Mouse (Mus musculus): Measurements from ENCODE around the gene Rtn4r. TPM values are rescaled to one million over a fixed set of nuclear protein-coding genes. Genes with fewer than 3 reads are reported as not detected.
"Not testable (repeated sequence)": the region's sequence is repeated elsewhere in the genome, so short reads cannot be mapped to it uniquely, and the experiment has no call there.

The Rtn4r gene
- total RNA-seq, 2 experiments from 2014 or later: 96.1 to 105 TPM

GRCm38 (mm10) chr16:18195561-18195960, 68.1 kb downstream of the Rtn4r start:
- not testable (repeated sequence) for DNase-seq

GRCm38 (mm10) chr16:18197881-18198280, 70.4 kb downstream of the Rtn4r start:
- DNase-seq: no peak

GRCm38 (mm10) chr16:18198365-18199098, 71.1 kb downstream of the Rtn4r start:
- DNase-seq: no peak

- DNase-seq: no peak
Measured at GRCm38 (mm10) chr16:18200062-18200461, 72.6 kb downstream of the Rtn4r start.

- DNase-seq: no peak
Measured at GRCm38 (mm10) chr16:18201620-18202019, 74.2 kb downstream of the Rtn4r start.

Small RNA genes within 50 kb of the gene (microRNA-seq; reads per million reads assigned to microRNA genes)
- gene Mir6366: 0 to 0.30 reads per million in 2 experiments

Other genes with a start within 250 kb of the Rtn4r start
- 1 to 10 TPM; 2.7 to 4.1 TPM for gene Gm20518, start 236.0 kb upstream of the Rtn4r start, total RNA-seq (2021)
- gene Tssk1, start 233.4 kb upstream of the Rtn4r start, total RNA-seq (2021): not detected
- 100 to 1,000 TPM; 106 to 110 TPM for gene Dgcr2, start 229.1 kb upstream of the Rtn4r start, total RNA-seq (2021)
- gene Tssk2, start 229.0 kb upstream of the Rtn4r start, total RNA-seq (2021): not detected
- gene Ess2, start 216.3 kb upstream of the Rtn4r start, total RNA-seq (2021): 10 to 100 TPM; 28.1 to 28.5 TPM
- gene Gsc2, start 212.6 kb upstream of the Rtn4r start, total RNA-seq (2021): not detected
- 10 to 100 TPM; 37.1 to 39.9 TPM for gene Slc25a1, start 199.4 kb upstream of the Rtn4r start, total RNA-seq (2021)
- gene Vpreb2, start 147.2 kb upstream of the Rtn4r start, total RNA-seq (2021): not detected
- gene Dgcr6, start 74.8 kb upstream of the Rtn4r start, total RNA-seq (2021): 10 to 100 TPM; 66.1 to 70.8 TPM
- gene Prodh, start 37.4 kb upstream of the Rtn4r start, total RNA-seq (2021): 10 to 100 TPM; 32.7 to 42.6 TPM
- not detected for gene Ccdc188, start 90.2 kb downstream of the Rtn4r start, total RNA-seq (2021)
- gene Zdhhc8, start 107.5 kb downstream of the Rtn4r start, total RNA-seq (2021): 10 to 100 TPM; 68.5 to 70.0 TPM
- 10 to 100 TPM; 48.9 to 64.1 TPM for gene Trmt2a, start 121.0 kb downstream of the Rtn4r start, total RNA-seq (2021)
- 10 to 100 TPM; 85.1 to 90.7 TPM for gene Ranbp1, start 121.1 kb downstream of the Rtn4r start, total RNA-seq (2021)
- gene Gm49776, start 130.7 kb downstream of the Rtn4r start, total RNA-seq (2021): not detected
- gene Dgcr8, start 161.6 kb downstream of the Rtn4r start, total RNA-seq (2021): 10 to 100 TPM; 45.1 to 50.2 TPM
- gene Tango2, start 220.5 kb downstream of the Rtn4r start, total RNA-seq (2021): 100 to 1,000 TPM; 124 to 125 TPM
- gene Arvcf, start 220.5 kb downstream of the Rtn4r start, total RNA-seq (2021): 10 to 100 TPM; 36.2 to 37.7 TPM

Data from layer of hippocampus, postnatal 36 days (tissue).